Mouse (Mus musculus) embryo, embryonic 10 days (tissue): ENCODE measurements around the gene Nr1d1.

Experiments
- DNase-seq: peaks from one replicate; pipeline ENCODE4 v3.0.0-alpha.2; 2015; ENCODE audit warnings: low spot score

Gene Nr1d1

DNA sequence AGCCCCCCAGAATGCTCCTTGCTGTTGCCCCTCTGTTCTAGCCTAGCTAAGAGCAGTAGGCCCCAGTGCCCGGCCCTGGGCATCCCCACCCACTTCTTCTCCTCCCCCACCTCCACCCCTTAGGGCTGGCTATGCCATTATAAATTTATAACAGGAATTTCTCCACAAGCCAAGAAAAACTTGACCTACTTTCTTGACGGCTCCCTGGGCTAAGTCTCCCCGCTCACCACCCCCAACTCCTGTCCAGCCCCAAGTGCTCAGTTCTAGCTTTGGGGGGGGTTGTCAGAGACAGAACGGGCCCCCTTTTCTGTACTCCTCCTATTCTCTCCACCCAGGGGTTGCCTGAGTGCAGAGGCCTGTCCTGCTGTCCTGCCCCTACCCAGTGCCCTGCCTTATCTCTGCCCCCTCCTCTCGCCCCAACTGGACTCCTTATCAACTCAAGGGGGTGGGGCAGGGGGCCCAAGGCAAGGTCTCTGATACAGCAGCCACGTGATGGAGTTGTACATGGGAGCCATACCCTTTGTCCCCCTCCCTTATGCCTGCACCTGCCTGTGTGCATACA is 23.8 kb downstream of the Nr1d1 start:
- no peak for DNase-seq

DNA sequence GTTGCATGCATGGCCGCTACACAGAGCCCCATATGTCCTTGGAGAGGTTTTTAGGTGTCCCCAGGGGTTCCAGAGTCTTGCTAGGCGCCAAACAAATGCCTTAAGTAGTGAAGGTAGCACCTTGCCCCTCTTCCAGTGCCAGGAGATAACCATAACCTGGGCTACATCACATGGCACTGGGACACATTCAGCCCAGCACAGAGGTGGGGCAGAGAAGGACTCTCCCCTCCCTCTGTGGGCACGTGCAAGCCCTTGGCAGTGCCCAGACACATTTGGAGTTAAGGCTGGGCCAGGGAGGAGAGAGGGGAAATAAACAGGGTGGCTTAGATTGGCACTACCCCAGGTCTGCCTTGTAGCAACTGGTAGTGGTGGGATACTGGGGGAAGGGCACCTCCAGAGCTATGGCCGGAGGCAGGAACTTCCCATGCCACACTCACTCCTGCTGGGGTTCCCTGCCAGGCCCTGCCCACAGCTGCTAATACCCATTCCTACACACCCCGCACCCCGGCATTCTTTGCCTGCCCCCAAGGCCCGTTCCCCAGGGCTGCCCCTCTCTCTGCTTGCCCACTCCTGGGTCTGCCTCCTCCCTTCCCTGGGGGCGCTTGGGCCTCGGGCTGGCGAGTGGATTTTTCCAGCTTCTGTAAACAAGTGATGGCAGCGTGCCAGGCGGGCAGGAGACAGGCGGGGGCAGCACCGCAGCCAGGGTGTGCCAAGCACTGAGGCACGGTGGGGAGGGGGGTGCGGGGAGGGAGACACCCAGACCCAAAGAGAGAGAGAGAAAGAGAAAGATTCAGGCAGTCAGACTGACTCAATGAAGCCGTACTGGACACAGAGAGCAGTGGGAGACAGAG is 24.6 kb downstream of the Nr1d1 start:
- no peak for DNase-seq

DNA sequence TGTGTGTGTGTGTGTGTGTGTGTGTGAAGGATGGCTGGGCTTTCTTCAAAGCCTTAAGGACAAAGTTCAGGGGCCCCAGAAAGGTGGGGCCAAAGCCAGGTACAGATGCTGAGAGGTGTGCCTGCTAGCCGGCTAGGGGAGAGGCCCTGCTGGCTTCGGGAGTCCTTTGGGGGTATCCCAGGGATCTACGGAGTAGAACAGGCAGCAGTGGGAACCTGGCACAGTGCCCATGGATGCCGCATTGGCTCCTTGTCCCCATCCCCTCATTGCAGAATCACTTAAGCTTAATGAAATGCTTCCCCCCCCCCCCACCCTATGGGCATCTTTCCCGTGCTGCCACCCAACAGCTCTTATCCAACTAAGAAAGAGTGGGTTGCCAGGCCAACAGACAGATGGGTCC is 25.4 kb downstream of the Nr1d1 start:
- DNase-seq = no peak

DNA sequence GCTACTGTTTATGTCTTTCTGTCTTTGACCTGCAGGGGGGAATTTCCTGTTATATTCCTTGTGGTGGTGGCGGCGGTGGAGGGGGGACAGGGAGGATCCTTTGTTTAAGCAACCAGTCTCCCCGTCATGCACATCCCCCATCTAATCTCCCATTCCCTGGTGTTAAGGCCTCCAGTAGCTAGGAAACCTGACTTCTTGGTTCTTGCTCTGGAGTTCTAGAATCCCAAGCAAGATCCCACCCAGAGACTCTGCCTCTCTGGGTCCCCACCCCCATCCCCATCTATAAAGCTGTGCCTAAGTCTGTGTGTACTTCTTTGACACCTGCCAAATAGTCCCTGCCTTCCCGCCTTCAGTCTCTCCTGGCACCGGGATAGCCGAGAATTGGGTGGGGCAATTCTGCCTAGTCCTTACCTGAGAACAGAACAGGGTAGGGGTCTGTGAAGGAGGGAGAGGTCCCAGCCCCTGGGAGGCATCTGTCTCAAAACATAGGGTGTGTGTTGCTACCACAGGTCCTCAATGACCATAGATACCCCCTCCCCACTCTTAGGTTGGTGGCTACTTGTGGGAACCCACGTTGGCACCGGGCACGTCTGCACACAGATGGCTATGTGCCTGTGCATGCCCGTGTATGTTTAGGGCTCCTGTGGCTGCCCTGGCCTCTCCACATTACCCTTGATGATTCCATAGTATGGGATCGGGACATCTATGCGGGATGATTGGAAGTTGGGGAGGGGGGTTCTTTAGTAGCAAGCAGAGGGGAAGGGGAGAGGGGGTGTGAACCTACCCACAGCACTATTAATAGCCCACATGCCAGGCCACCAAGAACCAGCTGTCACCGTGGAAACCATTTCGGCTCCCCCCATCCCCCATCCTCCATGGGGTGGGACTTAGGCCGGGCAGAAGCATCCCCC is 26.4 kb downstream of the Nr1d1 start:
- peak; percentile 28 for DNase-seq

DNA sequence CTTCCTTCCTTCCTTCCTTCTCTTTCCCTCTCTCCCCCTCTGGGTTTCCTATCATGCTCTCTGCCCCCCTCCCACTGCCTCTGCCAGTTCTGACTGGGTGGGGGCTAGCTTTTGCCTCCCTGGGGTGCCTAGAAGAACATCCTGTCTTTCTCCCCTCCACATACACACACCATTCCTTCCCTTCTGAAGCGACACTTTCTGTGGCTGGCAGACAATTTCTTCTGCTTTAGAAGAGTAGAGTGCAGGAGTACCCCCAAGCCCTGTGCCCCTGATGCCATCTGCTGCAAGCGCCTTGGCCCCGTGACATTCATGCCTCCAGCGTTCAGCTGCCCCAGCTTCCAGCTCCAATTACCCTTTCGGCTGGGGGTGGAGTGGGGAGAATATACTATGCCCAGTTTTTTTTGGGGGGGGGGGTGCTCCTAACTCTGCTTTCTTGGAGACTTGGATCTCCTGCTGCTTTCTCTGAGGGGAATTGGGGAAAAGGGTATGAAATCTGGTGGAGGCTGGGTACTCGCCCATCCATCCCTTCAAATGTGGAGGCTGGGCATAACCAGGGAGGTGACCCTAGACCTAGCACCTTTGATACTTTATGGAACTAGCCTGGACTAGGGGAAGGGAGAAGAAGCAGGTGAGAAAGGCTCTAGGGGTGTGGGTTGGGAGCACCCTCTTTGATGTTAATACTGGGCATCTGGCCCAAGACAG is 27.2 kb downstream of the Nr1d1 start:
- DNase-seq = no peak

DNA sequence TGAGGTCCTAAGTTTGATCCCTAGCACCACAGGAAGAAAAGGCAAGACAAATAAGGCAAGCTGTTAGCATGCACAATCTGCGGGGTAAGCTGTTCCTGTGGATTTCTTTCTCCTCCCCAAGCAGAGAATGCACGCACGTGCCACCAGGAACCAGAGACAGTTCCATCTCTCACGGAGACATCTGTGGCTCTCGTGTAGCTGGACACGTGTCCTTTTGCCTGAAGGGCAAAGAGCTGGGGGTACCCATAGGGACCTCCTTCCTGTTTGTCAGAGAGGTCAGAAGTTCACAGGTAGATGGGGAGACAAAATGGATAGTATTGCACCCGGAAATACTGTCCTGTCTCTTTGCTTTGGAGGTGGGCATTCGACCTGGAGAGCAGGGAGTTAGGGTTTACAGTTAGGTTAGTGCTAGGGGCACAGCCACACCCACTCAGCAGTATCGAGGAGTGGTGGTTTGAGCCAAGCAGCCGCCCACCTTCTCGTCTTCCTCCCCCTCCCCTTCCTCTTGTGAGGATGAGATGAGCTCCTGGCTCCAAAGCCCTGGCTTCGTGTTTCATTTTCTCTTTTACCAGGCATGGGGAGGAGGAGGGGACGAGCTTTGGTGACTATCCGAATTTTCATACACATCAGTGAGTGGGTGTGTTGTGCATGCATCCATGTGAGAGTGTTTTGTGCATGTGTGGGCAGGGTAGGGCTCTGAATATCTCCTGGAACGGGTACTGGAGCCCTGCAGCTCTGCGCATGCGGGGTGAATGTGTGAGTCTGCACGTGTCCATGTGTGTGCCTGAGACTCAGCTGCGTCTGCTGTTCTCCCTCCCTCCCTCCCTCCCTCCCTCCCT is 28.1 kb downstream of the Nr1d1 start:
- DNase-seq = peak; percentile 89

DNA sequence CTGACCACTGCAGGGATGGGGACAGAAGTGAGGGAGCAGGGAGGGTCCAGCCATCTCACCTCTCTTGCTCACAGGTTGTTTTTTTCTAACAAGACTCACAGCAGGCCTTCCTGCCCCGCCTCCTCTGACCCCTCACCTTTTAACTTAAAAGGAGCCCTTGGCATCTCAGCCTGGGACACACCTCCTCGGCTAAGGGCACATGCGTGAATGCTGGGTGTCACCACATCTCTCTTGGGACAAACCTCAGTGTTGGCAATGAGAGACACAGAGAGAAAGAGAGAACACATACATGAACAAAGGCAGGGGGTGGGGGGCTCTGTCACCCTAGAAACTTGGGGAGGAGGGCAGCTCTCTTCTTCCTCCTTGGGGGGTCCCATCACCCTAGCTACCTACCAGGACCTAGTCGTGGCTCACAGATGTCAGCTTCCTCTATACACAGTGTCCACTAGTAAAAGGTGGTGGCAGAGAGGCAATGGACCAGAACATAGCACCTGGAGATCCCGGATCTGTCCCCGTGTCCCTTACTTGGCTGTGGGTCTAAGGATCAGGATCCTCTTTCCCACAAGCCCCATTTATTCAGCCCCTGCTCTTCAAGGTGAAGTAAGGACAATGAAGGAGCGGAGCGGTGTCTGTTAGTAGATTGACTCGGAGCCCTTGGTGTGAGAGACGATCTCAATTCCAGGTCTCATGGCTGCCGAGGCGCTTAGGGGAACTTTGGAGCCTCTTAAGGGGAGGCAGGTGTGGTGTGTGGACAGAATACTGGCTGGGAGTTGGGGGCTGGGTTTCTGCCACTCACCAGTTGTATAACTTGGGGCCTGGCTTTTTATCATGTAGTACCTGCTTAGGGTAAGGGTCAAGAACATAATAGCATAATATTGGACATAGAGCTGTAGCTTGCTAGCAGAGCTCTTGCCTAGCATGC is 28.9 kb downstream of the Nr1d1 start:
- no peak for DNase-seq

DNA sequence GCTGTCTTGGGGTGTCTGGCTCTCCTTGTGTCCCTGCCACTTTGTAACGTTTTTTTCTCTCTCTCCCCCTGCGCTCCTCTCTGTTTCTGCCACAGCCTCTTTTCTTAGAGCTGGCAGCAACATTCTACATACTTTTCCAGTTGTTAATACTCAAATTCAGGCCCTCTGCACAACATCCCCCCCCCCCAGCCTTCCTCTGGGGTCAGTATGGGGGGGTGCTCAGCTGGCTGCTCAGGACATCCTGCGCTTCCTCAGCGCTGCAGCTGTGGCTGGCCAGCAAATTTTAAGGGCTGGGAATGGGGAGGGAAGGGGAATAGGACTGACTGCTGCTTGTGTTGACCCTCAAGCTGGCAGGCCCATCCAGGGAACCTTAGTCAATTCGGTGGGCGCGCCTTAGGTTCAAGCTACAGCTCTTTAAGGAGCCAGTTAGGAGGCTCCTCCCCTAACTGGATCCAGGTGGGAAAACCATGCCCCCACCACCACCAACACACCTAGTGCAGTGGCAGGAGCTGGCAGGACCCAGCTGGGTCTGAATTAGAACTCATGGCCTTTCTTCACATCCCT is 30.6 kb downstream of the Nr1d1 start:
- no peak for DNase-seq

DNA sequence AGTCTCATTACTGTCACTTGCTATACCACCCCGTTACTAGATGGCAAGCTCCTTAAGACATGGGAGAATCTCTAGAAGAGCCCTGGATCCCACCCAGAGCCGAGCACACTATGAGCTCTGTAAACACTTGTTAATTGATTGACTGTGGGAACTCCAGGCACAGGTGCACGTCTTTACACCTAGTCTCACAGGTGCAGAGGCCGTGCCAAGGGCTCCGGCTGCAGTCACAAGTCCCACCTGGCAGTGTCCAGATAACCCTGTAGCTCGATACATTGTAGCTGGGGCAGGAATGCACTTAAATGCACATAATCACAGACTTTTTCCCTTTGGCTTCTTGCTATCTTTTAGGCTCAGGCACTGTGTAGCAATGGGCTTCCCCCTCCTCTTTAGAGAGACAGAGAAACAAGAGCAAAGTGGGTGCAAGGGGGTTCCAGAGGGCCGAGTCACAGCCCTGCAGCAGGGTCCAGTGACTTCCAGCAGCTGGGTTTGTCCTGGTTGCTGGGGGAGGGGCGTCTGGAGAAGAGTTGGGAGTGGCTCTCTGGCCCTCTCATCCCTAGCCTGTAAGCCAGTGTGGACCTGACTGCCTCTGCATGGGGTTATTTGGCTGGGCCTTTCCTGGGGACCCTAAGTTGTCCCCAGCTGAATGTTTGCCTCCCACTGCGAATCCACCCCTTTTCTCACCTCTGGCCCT is 31.3 kb downstream of the Nr1d1 start:
- peak; percentile 77 for DNase-seq

DNA sequence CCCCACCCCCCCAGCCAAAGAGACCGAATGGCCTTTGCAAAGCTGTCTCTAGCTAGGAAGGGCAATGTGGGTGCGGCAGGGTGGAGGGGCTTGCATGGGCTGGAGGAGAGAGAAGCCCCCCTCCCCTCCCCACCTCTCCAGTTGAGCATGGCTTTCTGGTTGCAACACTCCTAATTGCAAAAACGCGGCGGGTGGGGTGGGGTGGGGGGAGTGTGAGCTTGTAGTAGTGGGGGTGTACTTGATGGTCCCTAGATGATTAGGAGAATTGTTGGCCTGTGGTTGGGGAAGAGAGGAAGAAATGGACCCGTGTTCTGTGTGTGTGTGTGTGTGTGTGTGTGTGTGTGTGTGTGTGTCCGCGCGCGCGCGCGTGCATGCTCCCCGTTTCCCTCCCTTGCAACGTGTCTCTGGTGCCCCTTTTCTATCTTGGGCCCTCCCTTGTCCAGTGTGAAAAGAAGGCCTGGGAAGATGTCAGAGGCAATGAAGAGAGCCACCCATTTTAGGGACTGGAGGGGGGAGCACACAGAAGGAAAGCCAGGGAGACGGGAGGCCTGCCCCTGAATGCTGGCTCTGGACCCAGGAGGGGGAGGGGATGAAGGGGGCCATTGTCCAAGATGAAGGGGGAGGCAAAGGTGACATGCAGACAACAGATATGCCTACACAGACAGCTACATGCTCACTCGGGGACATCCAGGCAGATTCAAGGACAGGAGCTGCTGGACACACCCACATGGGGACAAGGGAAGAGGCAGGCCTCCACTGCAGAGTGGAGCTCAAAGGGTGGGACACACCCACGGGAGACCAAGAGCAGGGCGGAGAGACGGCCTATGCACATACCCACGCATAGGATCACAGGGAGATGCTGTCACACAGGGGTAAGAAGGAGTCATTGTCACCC is 32.5 kb downstream of the Nr1d1 start:
- DNase-seq = peak; percentile 19

DNA sequence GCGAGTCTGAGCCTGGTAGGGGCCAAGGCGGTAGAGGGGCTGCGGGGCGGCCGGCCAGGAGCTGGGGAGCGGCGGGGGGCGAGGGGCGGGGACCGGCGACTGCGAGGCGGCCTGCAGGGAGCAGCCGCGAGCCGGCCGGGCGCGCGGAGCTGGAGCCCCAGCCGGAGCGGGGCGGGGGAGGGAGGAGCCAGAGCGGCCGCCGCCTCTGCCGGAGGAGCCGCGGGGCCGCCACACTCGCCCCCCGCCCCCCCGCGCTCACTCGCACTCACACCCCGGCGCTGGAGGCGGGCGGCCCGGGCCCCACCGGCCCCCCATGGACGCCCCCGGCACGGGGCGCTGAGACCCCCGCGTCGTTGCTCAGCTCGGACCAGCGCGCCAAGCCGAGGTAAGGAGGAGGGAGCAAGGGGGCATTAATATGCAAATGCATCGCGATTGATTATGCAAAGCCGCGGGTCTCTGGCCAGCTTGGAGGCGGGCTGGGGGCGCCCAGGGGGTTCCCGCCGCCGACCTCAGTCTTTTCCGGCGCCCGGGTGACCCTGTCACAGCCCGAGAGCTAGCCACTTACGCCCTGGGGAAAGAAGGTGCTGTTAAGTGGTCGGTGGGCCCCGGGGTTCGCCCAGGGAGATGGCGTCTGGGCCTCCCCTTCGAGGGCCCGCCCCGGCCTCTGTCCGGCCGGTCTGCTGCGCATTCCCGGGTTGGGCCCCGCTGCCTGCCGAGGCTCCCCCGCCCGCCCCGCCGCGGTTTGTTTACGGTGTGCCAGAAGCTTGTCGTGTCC is 33.3 kb downstream of the Nr1d1 start:
- peak; percentile 83 for DNase-seq

DNA sequence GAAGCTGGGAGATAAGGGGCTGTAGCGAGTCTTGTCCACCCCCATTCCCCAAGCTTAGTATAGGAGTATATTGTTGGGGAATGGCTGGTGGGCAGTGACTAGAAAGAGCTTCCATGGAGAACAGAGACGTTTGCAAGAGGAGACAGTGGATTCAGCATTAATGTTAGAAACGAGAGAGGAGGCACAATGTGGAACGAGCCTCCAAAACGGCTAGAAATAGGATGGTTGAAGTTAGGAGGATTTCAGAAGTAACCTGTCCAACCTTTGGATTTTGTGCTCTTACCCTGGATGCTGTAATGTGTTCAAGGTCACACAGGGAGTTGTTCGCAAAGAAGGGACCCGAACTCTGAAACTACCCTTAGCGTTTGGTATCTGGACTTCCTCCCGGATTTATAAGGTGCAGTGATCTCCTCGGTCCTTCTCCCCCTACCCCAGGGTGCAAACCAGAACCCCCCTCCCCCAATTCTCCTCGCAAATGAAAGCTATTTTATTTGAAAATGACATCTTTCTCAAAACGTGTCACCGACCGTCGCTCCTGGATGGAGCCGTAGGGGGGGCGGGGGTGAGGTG is 34.0 kb downstream of the Nr1d1 start:
- DNase-seq = no peak

DNA sequence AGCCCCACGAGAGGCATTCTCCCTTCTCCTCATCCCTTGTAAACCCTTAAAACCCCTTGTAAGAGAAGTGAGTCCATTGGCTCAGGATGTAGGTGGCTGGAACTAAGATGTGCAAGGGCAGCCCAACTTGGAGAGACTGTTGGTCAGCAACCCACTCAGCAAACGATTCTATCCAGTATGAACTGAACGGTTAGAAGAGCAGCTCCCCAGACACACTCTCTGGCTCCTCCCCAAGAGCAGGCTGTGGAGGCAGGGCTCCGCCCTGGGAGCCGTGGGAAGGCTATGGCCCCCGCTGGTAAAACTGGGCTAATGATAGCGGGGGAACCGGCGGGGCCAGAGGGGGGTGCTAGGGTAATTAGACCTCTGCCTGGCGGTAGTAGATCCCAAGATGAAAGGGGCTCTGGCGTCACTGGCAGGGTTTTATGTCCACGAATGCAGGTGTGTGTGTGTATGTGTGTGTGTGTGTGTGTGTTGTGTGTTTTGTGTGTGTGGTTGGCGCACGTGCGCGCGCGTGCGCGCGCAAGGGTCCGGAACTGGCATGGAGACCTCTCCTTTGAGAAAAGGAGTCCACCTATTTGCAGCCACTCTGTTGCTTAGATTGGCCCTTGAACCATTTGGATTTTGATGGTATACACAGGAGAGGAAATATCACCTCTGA is 34.6 kb downstream of the Nr1d1 start, which contains the start of gene Thra:
Gene Thra (plus strand): TSS at position 246 of the 658 bp plus-strand sequence.
- DNase-seq = peak; percentile 72

DNA sequence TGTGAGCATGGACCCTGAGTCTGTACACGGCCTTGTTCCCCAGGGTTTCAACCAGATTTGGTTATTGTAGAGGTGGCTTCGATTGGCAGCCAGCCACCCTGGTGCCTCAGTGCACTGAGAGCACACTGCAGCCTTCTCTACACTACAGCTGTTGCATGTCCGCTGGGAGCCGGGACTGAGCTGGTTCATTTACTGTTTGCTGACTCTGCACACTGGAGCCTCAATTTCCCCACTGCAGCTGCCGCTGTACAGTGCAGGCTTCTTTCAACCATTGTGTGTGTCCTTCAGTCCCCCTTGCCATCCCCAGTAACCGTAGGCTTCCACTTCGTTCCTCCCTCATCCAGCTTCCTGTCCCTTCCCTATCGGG is 35.1 kb downstream of the Nr1d1 start:
- DNase-seq = peak; percentile 43

DNA sequence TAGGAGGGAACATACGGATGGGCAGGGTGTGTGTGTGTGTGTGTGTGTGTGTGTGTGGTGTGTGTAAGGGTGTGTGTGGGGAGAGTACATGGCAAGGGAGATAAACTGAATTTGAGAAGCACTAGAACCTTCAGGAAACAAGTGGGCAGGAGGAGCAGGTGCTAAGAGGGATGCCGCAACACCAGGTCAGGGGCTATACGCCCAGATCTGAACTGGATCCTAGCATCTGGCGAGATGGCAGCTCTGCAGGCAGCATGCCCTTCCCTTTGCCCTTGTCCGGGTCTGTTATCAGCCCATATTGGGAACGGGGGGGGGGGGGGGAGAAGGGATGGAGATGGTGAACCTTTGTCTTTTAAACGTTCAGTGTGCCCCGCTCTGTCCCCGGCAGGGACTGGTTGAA is 36.2 kb downstream of the Nr1d1 start:
- no peak for DNase-seq

DNA sequence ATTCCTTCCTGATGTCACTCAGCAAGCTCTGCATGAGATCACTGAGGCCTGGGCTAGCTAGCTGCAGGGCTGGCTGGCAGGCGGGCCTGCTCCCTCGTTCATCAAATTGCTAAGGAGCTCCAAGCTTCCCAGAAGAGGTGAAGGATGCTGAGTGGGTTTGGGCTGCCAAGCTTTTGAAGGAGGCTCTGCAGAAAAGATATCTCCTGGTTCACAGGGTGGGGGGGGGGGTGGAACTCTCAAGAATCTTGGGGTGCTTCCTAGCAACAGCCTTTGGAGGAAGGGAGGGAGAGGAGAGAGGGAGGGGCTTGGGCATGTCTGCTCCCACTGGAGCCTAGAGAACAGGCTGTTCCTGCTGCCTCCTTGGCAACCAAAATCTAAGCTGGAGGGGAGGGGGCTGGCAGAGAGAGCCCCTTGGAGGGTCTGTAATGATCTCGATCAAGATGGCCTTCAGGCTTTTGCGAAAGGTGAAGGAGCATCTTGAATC is 36.7 kb downstream of the Nr1d1 start:
- no peak for DNase-seq
